Mouse (Mus musculus) intestine, embryonic 14.5 days (tissue): ENCODE measurements around the gene Pbld1. TPM values are rescaled to one million over a fixed set of nuclear protein-coding genes. Genes with fewer than 3 reads are reported as not detected.

Source experiments
- ATAC-seq: fragments of 200-750 bp; cut with Nextera tagmentation; replicated peaks from 2 replicates; pipeline ENCODE4 v1.8.0; 2017; ENCODE audit warnings: low read depth, moderate number of reproducible peaks, moderate TSS enrichment, moderate library complexity; ENCODE audit not compliant: low FRiP score, low TSS enrichment
- DNase-seq: peaks from one replicate; pipeline ENCODE4 v3.0.0-alpha.2; 2018; ENCODE audit warnings: low spot score
- H3K27ac ChIP-seq: fragments of 300-500 bp; sonication (generic); 2 replicates; pipeline ENCODE4 v1.5.1; 2014; ENCODE audit warnings: low read depth, mild to moderate bottlenecking, control low read depth
- H3K27me3 ChIP-seq: fragments of 300-500 bp; sonication (generic); replicated peaks from 2 replicates; pipeline ENCODE4 v1.6.1; 2014; ENCODE audit warnings: low read length, control low read depth; ENCODE audit not compliant: control insufficient read depth, insufficient read depth
- H3K36me3 ChIP-seq: fragments of 300-500 bp; sonication (generic); 2 replicates; pipeline ENCODE4 v1.6.1; 2014; ENCODE audit warnings: low read length, control low read depth; ENCODE audit not compliant: control insufficient read depth, insufficient read depth
- H3K4me1 ChIP-seq: fragments of 300-500 bp; sonication (generic); replicated peaks from 2 replicates; pipeline ENCODE4 v1.6.1; 2014; ENCODE audit warnings: low read length, control low read depth, mixed read lengths; ENCODE audit not compliant: control insufficient read depth, insufficient read depth
- H3K4me2 ChIP-seq: fragments of 300-500 bp; sonication (generic); 2 replicates; pipeline ENCODE4 v1.6.1; 2014; ENCODE audit warnings: low read length
- H3K4me3 ChIP-seq: fragments of 300-500 bp; sonication (generic); 2 replicates; pipeline ENCODE4 v1.5.1; 2014; ENCODE audit warnings: low read depth, low read length, control low read depth, mixed read lengths
- H3K9ac ChIP-seq: fragments of 300-500 bp; sonication (generic); 2 replicates; pipeline ENCODE4 v1.6.1; 2014; ENCODE audit warnings: mild to moderate bottlenecking, low read length
- H3K9me3 ChIP-seq: fragments of 300-500 bp; sonication (generic); 2 replicates; pipeline ENCODE4 v1.6.1; 2016; ENCODE audit warnings: low read length, control low read depth; ENCODE audit not compliant: control insufficient read depth
- WGBS: fragments of 180-500 bp; shearing (Covaris S2); extraction: QIAGEN DNeasy Blood & Tissue Kit; methylation state at CpG from one replicate; pipeline ENCODE4 v1.1.7; 2014; 5-methylcytosine and 5-hydroxymethylcytosine counted together
- polyA plus RNA-seq: library from polyadenylated mRNA; unstranded; fragments of >200 nt; fragmentation: Nextera tagmentation; extraction: Ambion mirVana; gene quantifications from 2 replicates; pipeline ENCODE4 v1.2.1, GENCODE M21; 2014

Pbld1 gene
- polyA plus RNA-seq, 1 experiment from 2014 or later: 1.8 TPM

DNA sequence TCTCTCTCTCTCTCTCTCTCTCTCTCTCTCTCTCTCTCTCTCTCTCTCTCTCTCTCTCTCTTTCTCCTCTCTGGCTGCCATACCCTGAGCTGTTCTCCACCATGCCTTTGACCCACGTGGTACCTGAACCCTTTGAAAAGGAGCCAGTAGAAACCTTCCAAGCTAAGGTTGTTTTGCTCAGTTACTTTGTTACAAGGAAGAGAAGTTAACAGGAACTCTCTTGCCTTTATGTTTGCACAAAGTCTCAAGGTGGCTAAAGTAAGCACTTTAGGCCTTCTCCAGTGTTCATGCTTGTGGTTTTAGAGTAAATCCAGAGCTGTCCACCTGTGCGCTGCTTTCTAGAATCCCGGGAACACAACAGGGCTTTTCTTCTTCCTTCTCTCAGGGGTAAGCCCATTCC, 27.7 kb upstream of the Pbld1 start:
- WGBS: 80% methylated on average over 3 of the region's 3 CpGs
- H3K9me3 ChIP-seq: no peaks in the 10 kb centered on the region
- H3K4me1 ChIP-seq: no peaks in the 10 kb centered on the region
- H3K9ac ChIP-seq: no peak overlapping the region
- H3K27me3 ChIP-seq: no peaks in the 10 kb centered on the region
- no peak overlapping the region for H3K27ac ChIP-seq
- ATAC-seq (no peak), DNase-seq (no peak)
- no peaks in the 10 kb centered on the region for H3K36me3 ChIP-seq
- H3K4me3 ChIP-seq: no peak overlapping the region
- H3K4me2 ChIP-seq: no peak overlapping the region

DNA sequence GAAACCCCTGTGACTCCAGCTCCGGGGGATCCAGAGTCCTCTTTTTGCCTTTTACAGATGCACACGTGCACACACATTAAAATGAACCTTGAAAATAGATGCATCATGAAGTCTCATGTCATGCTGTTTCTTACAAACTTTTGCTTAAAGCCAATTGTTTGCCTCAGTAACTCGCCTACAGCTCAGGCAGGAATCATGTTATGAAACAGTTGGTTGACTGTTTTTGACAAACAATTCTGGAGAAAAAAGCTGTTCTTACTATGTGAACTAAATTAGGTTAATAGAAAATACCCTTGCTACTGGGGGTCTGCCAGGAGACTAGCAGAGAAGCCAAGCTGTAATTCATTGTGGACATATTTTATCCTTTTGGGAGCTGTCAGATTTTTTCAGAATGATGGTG, 27.0 kb upstream of the Pbld1 start:
- H3K9ac ChIP-seq: no peak overlapping the region
- no peaks in the 10 kb centered on the region for H3K27me3 ChIP-seq
- H3K4me1 ChIP-seq: no peaks in the 10 kb centered on the region
- DNase-seq (no peak), ATAC-seq (no peak)
- H3K4me3 ChIP-seq: no peak overlapping the region
- no peak overlapping the region for H3K27ac ChIP-seq
- no peaks in the 10 kb centered on the region for H3K36me3 ChIP-seq
- H3K4me2 ChIP-seq: no peak overlapping the region
- H3K9me3 ChIP-seq: no peaks in the 10 kb centered on the region
- 69% methylated on average over 3 of the region's 3 CpGs for WGBS

DNA sequence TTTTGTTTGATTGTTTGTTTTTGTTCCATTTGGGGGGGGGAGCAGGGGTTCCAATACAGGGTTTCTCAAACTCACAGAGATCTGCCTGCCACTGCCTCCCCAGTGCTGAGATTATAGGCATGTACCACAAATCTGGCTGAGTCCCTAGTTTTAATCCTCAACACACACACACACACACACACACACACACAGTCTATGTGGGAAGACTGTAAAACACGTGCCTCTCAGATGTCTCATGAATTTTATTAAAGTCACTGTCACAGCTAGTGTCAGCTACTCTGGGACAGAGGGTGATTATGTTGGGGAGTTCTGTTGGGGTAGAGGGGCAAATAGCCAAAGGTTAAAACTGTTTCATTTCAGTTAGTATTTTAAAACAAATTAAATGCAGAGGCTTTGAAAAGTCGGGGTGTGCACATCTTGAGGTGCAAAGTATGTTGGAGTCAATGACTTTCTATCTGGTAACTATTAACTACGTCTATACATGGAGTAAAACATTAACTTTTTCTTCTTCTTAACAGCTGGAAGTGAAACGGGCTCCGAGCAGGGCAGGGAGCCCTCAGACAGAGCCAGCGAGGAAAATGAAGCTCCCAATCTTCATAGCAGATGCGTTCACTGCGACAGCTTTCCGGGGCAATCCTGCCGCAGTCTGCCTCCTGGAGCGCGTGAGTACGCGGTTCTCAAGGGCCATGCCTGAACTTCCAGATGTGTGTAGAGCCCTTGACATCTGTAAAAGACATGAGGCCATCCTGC, 21.2 kb upstream of the Pbld1 start:
- no peaks in the 10 kb centered on the region for H3K36me3 ChIP-seq
- no peak overlapping the region for H3K27ac ChIP-seq
- H3K9ac ChIP-seq: no peak overlapping the region
- H3K4me2 ChIP-seq: no peak overlapping the region
- H3K9me3 ChIP-seq: no peaks in the 10 kb centered on the region
- ATAC-seq (peak; percentile 56; the same call in 1 of the 2 replicates), DNase-seq (no peak)
- H3K27me3 ChIP-seq: no peaks in the 10 kb centered on the region
- H3K4me1 ChIP-seq: no peaks in the 10 kb centered on the region
- no peak overlapping the region for H3K4me3 ChIP-seq
- 56% methylated on average over 14 of the region's 14 CpGs for WGBS

DNA sequence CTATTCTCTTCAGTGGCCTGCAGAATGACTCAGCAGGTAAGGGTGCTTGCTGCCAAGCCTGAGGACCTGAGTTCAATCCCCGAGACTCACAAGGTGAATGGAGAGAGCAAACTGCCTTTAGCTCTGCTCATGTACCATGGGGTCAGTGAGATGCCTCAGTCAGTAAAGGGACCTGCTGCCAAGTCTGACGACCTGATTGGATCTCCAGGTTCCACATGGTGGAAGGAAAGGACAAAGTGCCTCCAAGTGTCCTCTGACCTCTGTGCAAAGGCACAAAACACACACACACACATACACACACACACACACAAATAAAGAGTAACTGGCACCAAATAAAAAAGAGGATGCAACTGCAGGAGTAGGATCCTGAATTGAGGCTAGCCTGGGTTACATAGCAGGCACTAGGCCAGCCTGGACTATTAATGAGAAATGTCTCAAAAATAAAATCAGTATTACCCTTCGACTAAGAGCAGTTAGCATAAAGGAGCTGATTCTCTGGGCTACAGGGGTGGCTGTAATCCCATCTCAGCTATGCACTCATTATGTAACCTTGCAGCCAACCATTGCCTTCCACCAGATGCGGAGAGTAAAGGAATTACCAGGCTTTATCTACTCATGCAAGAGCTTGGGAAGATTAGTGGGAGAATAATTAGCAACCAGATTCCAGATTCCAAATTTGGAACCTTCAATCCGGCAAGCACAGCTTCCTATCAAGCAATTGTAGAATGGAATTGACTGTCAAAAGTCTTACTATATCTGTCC, 19.9 kb upstream of the Pbld1 start:
- ATAC-seq (no peak), DNase-seq (no peak)
- Histone ChIP-seq H3K27ac (no peak overlapping the region), H3K4me3 (no peak overlapping the region), H3K9me3 (no peaks in the 10 kb centered on the region), H3K27me3 (no peaks in the 10 kb centered on the region), H3K9ac (no peak overlapping the region), H3K4me2 (no peak overlapping the region), H3K36me3 (no peaks in the 10 kb centered on the region), H3K4me1 (no peaks in the 10 kb centered on the region)
- 84% methylated on average over 5 of the region's 5 CpGs for WGBS

DNA sequence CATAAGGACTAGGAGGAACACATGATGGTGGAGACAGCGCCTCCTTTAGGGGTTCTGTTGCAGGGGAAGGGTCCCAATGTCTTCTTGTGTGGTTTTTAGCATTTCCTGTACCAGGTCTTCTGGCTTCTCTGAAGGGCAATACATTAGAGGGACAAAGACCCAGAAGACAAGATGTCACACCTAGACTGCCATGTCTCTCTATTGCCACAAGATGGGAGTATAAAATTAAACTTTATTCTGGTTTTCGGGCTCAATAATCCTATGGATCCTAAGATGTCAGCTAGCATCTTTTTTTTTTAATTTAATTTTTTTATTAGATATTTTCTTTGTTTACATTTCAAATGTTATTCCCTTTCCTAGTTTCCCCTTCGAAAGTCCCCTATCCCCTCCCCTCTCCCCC, 16.8 kb upstream of the Pbld1 start:
- H3K4me1 ChIP-seq: no peaks in the 10 kb centered on the region
- H3K4me3 ChIP-seq: no peak overlapping the region
- no peaks in the 10 kb centered on the region for H3K27me3 ChIP-seq
- H3K36me3 ChIP-seq: no peaks in the 10 kb centered on the region
- DNase-seq: no peak
- no peak overlapping the region for H3K27ac ChIP-seq
- ATAC-seq: no peak
- H3K4me2 ChIP-seq: no peak overlapping the region
- no peak overlapping the region for H3K9ac ChIP-seq
- WGBS: 72% methylated on average over 3 of the region's 3 CpGs
- no peaks in the 10 kb centered on the region for H3K9me3 ChIP-seq

DNA sequence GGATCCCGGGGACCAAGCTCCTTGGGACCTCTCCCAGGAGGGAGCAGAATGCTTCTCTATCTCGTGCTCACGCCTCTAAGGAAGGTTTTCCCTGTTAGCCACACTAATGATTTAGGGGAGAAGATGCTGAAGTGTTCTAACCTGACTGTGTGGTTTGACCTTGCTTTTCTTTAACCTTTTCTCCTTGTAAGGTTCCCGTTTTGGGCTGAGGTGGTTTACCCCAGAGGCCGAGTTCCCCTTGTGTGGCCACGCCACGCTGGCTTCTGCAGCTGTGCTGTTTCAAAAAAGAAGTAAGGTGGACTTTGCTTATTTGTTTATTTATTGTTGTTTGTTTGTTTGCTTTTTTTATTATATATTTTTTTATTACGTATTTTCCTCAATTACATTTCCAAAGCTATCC, 12.2 kb upstream of the Pbld1 start:
- H3K9me3 ChIP-seq: no peaks in the 10 kb centered on the region
- H3K4me3 ChIP-seq: no peak overlapping the region
- no peak overlapping the region for H3K27ac ChIP-seq
- no peak overlapping the region for H3K4me2 ChIP-seq
- no peaks in the 10 kb centered on the region for H3K4me1 ChIP-seq
- WGBS: 89% methylated on average over 8 of the region's 8 CpGs
- no peaks in the 10 kb centered on the region for H3K27me3 ChIP-seq
- H3K36me3 ChIP-seq: no peaks in the 10 kb centered on the region
- H3K9ac ChIP-seq: no peak overlapping the region
- DNase-seq (no peak), ATAC-seq (no peak)

DNA sequence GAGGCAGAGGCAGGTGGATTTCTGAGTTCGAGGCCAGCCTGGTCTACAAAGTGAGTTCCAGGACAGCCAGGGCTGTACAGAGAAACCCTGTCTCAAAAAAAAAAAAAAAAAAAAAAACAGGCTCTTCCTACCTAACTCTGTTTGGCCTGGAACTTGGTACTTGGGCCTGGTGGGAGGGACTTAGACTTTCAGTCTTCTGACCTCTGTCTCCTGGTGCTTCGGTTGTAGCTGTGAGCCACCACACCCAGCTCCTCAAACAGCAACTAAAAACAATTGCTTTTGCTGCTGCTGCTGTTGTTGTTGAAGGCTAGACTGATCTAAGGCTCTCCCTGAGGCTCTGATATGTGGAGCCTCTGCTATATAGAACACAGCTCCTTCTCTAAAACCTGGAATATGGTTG, 10.9 kb upstream of the Pbld1 start:
- Histone ChIP-seq H3K27me3 (no peaks in the 10 kb centered on the region), H3K4me3 (no peak overlapping the region), H3K4me1 (no peaks in the 10 kb centered on the region), H3K9me3 (no peaks in the 10 kb centered on the region), H3K4me2 (no peak overlapping the region), H3K9ac (no peak overlapping the region), H3K36me3 (no peaks in the 10 kb centered on the region), H3K27ac (no peak overlapping the region)
- DNase-seq: no peak
- ATAC-seq: no peak
- 77% methylated on average over 1 of the region's 2 CpGs for WGBS

DNA sequence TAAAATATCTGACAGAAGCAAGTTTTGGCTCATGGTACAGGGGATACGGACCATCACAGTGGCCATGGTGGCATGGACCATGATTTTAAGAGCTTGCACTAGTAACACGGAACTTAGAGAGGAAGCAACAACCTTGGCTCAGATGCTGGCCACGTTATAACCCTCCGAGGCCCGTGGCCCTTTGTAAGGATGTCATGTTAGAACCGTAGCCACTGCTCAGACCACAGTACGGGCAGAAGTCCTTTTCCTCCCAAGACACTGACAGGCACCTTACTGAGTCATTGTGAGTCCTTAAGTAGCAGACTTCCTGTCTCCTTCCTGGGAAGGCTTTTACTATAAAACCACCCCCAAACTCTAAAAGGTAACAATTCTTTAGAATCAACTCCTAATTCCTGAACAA, 8.7 kb upstream of the Pbld1 start:
- no peak for ATAC-seq
- Histone ChIP-seq H3K27ac (no peak overlapping the region), H3K4me1 (no peaks in the 10 kb centered on the region), H3K4me2 (no peak overlapping the region), H3K4me3 (no peak overlapping the region), H3K9ac (no peak overlapping the region), H3K27me3 (no peaks in the 10 kb centered on the region), H3K9me3 (no peaks in the 10 kb centered on the region), H3K36me3 (no peaks in the 10 kb centered on the region)
- no peak for DNase-seq
- 66% methylated on average over 7 of the region's 7 CpGs for WGBS

DNA sequence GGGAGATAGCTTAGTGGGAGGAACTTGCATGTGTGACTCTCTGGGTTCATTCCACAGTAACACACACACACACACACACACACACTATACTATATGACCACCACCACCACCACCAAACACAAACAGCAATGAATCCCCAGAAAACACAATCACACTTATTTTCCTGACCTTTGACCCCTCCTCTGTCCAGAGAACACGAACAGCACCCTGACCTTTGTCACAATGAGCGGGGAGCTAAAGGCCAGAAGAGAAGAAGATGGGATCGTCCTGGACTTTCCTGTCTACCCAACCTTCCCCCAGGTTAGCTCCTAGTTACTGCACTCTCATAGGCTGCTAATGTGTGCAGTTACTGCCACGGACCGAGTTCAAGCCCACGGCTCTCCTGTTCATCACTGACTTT, 8.0 kb upstream of the Pbld1 start:
- H3K4me3 ChIP-seq: no peak overlapping the region
- H3K4me1 ChIP-seq: no peaks in the 10 kb centered on the region
- ATAC-seq: no peak
- no peak overlapping the region for H3K9ac ChIP-seq
- whole genome bisulfite sequencing: 76% methylated on average over 6 of the region's 6 CpGs
- no peaks in the 10 kb centered on the region for H3K36me3 ChIP-seq
- DNase-seq: no peak
- H3K9me3 ChIP-seq: no peaks in the 10 kb centered on the region
- H3K27ac ChIP-seq: no peak overlapping the region
- H3K4me2 ChIP-seq: no peak overlapping the region
- H3K27me3 ChIP-seq: no peaks in the 10 kb centered on the region
